In genomic region chr10:70751771-70752170, GRCm38 (mm10) we compare ENCODE assay signal across 28 mouse cellular contexts.
DNase-seq lines count a peak whose midpoint lies in the region; ATAC-seq and TF ChIP-seq lines count a peak whose summit lies in the region.
"Had no signal": no experiment of that assay in that cellular context is flagged by ENCODE, and none has a peak within 500 bp of the region (broad histone marks: within the 10 kb centered on the region; RNA-seq: fewer than 3 reads in every experiment).

No protein-coding gene starts in this region.

- 48% methylated on average over 8 of the region's 8 CpGs for WGBS in forebrain, embryonic 14.5 days
- WGBS in forebrain, postnatal 0 days = 50% methylated on average over 8 of the region's 8 CpGs
- WGBS in midbrain, embryonic 11.5 days = 60% methylated on average over 8 of the region's 8 CpGs
- 60% methylated on average over 8 of the region's 8 CpGs for WGBS in midbrain, embryonic 10.5 days
- 49% methylated on average over 8 of the region's 8 CpGs for WGBS in midbrain, embryonic 16.5 days
- WGBS in midbrain, embryonic 13.5 days = 50% methylated on average over 8 of the region's 8 CpGs

- H3K4me3 ChIP-seq in forebrain, embryonic 14.5 days (ENCODE audit: low read depth, low read length) = no peak overlapping the region
- no peak overlapping the region for H3K4me3 ChIP-seq in forebrain, postnatal 0 days (ENCODE audit: low read depth, low read length)
- H3K4me3 ChIP-seq in midbrain, embryonic 11.5 days (ENCODE audit: low read depth, low read length) = no peak overlapping the region
- H3K4me3 ChIP-seq in midbrain, embryonic 10.5 days = no peak overlapping the region
- H3K4me3 ChIP-seq in midbrain, embryonic 16.5 days (ENCODE audit: low read depth, low read length) = no peak overlapping the region
- no peak overlapping the region for H3K4me3 ChIP-seq in midbrain, embryonic 13.5 days (replicated peaks)
- H3K4me3 ChIP-seq: embryonic facial prominence, embryonic 13.5 days; embryonic facial prominence, embryonic 15.5 days; erythroblast, embryonic 14.5 days; forebrain, embryonic 10.5 days; forebrain, embryonic 12.5 days; forebrain, embryonic 15.5 days had no signal

- no peaks in the 10 kb centered on the region for H3K27me3 ChIP-seq in forebrain, embryonic 14.5 days (replicated peaks; ENCODE audit: control insufficient read depth, insufficient read depth, low read length)
- H3K27me3 ChIP-seq in forebrain, postnatal 0 days (ENCODE audit: insufficient read depth, low read length) = no peaks in the 10 kb centered on the region
- H3K27me3 ChIP-seq in midbrain, embryonic 11.5 days (ENCODE audit: control insufficient read depth, insufficient read depth, low read length) = no peaks in the 10 kb centered on the region
- no peaks in the 10 kb centered on the region for H3K27me3 ChIP-seq in midbrain, embryonic 10.5 days (ENCODE audit: low read depth, poor library complexity, severe bottlenecking)
- H3K27me3 ChIP-seq in midbrain, embryonic 16.5 days (ENCODE audit: control insufficient read depth, insufficient read depth, low read depth, low read length) = no peaks in the 10 kb centered on the region
- H3K27me3 ChIP-seq in midbrain, embryonic 13.5 days = no peaks in the 10 kb centered on the region
- H3K27me3 ChIP-seq: CH12.LX; embryonic facial prominence, embryonic 13.5 days; embryonic facial prominence, embryonic 15.5 days; forebrain, embryonic 12.5 days; forebrain, embryonic 15.5 days had no signal

- no peak for TF ChIP-seq CTCF in forebrain, postnatal 0 days (IDR thresholded peaks at IDR 0.05; ENCODE audit: low read depth)

- no peaks in the 10 kb centered on the region for H3K36me3 ChIP-seq in forebrain, embryonic 14.5 days (ENCODE audit: control insufficient read depth, insufficient read depth, low read length)
- H3K36me3 ChIP-seq in forebrain, postnatal 0 days (ENCODE audit: insufficient read depth) = no peaks in the 10 kb centered on the region
- H3K36me3 ChIP-seq in midbrain, embryonic 11.5 days (ENCODE audit: control insufficient read depth, insufficient read depth, low read length) = no peaks in the 10 kb centered on the region
- H3K36me3 ChIP-seq in midbrain, embryonic 10.5 days = no peaks in the 10 kb centered on the region
- no peaks in the 10 kb centered on the region for H3K36me3 ChIP-seq in midbrain, embryonic 16.5 days (ENCODE audit: control insufficient read depth, insufficient read depth, low read length)
- H3K36me3 ChIP-seq in midbrain, embryonic 13.5 days = no peaks in the 10 kb centered on the region
- H3K36me3 ChIP-seq: embryonic facial prominence, embryonic 13.5 days; embryonic facial prominence, embryonic 15.5 days; forebrain, embryonic 10.5 days; forebrain, embryonic 12.5 days; forebrain, embryonic 15.5 days; G1E had no signal

- no peaks in the 10 kb centered on the region for H3K9me3 ChIP-seq in forebrain, embryonic 14.5 days (replicated peaks; ENCODE audit: control insufficient read depth, low read length)
- no peaks in the 10 kb centered on the region for H3K9me3 ChIP-seq in forebrain, postnatal 0 days (ENCODE audit: low read length)
- no peaks in the 10 kb centered on the region for H3K9me3 ChIP-seq in midbrain, embryonic 11.5 days (ENCODE audit: control insufficient read depth, low read length)
- no peaks in the 10 kb centered on the region for H3K9me3 ChIP-seq in midbrain, embryonic 10.5 days (replicated peaks)
- H3K9me3 ChIP-seq in midbrain, embryonic 16.5 days (replicated peaks; ENCODE audit: control insufficient read depth, low read length, poor library complexity, severe bottlenecking) = no peaks in the 10 kb centered on the region
- no peaks in the 10 kb centered on the region for H3K9me3 ChIP-seq in midbrain, embryonic 13.5 days
- H3K9me3 ChIP-seq: embryonic facial prominence, embryonic 13.5 days; embryonic facial prominence, embryonic 15.5 days; forebrain, embryonic 10.5 days; forebrain, embryonic 12.5 days; forebrain, embryonic 15.5 days had no signal

- peak; percentile 7 for DNase-seq in forebrain, embryonic 14.5 days (ENCODE audit: low spot score)
- no peak for DNase-seq in forebrain, postnatal 0 days
- DNase-seq in midbrain, embryonic 11.5 days (ENCODE audit: low spot score, missing footprints) = peak; percentile 78
- DNase-seq in midbrain, embryonic 10.5 days (ENCODE audit: low spot score) = no peak
- DNase-seq: adrenal gland, adult 8-10 months; adrenal gland, postnatal 14 days; adrenal gland, postnatal 36 days; B cell, adult 2 months; cerebellum, adult 11 months; cerebellum, adult 18-20 months; cerebellum, adult 8-10 months; cerebellum, adult 9-11 months; cerebellum, postnatal 14 days; cerebellum, postnatal 36 days; embryo, embryonic 11 days had no signal

- H3K4me1 ChIP-seq in forebrain, embryonic 14.5 days (ENCODE audit: control insufficient read depth, insufficient read depth, low read length) = no peaks in the 10 kb centered on the region
- H3K4me1 ChIP-seq in forebrain, postnatal 0 days (ENCODE audit: insufficient read depth) = no peaks in the 10 kb centered on the region
- H3K4me1 ChIP-seq in midbrain, embryonic 11.5 days (ENCODE audit: control insufficient read depth, insufficient read depth, low read length) = no peaks in the 10 kb centered on the region
- H3K4me1 ChIP-seq in midbrain, embryonic 10.5 days = peaks cover 2% of the 10 kb centered on the region; the same call in 1 of the 2 replicates
- H3K4me1 ChIP-seq in midbrain, embryonic 16.5 days (ENCODE audit: control insufficient read depth, insufficient read depth, low read length) = 0 out of 2 replicates have a peak, but pooled peaks cover 2% of the 10 kb centered on the region
- no peaks in the 10 kb centered on the region for H3K4me1 ChIP-seq in midbrain, embryonic 13.5 days (replicated peaks)
- H3K4me1 ChIP-seq: embryonic facial prominence, embryonic 13.5 days; embryonic facial prominence, embryonic 15.5 days; forebrain, embryonic 10.5 days; forebrain, embryonic 12.5 days had no signal

- H3K4me2 ChIP-seq in forebrain, embryonic 14.5 days (ENCODE audit: low read length) = no peak overlapping the region
- H3K4me2 ChIP-seq in forebrain, postnatal 0 days (ENCODE audit: low read depth) = no peak overlapping the region
- no peak overlapping the region for H3K4me2 ChIP-seq in midbrain, embryonic 11.5 days
- H3K4me2 ChIP-seq in midbrain, embryonic 16.5 days (ENCODE audit: low read length) = no peak overlapping the region
- no peak overlapping the region for H3K4me2 ChIP-seq in midbrain, embryonic 13.5 days (replicated peaks)
- H3K4me2 ChIP-seq: embryonic facial prominence, embryonic 13.5 days; embryonic facial prominence, embryonic 15.5 days; forebrain, embryonic 12.5 days; forebrain, embryonic 15.5 days had no signal

- no peak overlapping the region for H3K9ac ChIP-seq in forebrain, embryonic 14.5 days (ENCODE audit: low read length)
- H3K9ac ChIP-seq in forebrain, postnatal 0 days = no peak overlapping the region
- no peak overlapping the region for H3K9ac ChIP-seq in midbrain, embryonic 11.5 days (ENCODE audit: low read length)
- no peak overlapping the region for H3K9ac ChIP-seq in midbrain, embryonic 16.5 days (ENCODE audit: low read depth, low read length)
- H3K9ac ChIP-seq in midbrain, embryonic 13.5 days (replicated peaks) = no peak overlapping the region
- H3K9ac ChIP-seq: embryonic facial prominence, embryonic 13.5 days; embryonic facial prominence, embryonic 15.5 days; forebrain, embryonic 12.5 days; forebrain, embryonic 15.5 days had no signal

- no peak for ATAC-seq in forebrain, embryonic 14.5 days
- no peak for ATAC-seq in forebrain, postnatal 0 days
- no peak for ATAC-seq in midbrain, embryonic 11.5 days (ENCODE audit: low FRiP score)
- ATAC-seq in midbrain, embryonic 16.5 days = peak; percentile 25; the same call in 1 of the 2 replicates
- no peak for ATAC-seq in midbrain, embryonic 13.5 days
- ATAC-seq: activated CD4-positive, CD25-positive, alpha-beta regulatory T cell, adult 4 months; CD4-positive, CD25-positive, alpha-beta regulatory T cell, adult 4 months; forebrain, embryonic 15.5 days; Patski had no signal

- H3K27ac ChIP-seq in forebrain, embryonic 14.5 days (ENCODE audit: low read depth, low read length) = no peak overlapping the region
- no peak overlapping the region for H3K27ac ChIP-seq in forebrain, postnatal 0 days (ENCODE audit: low read depth, low read length)
- H3K27ac ChIP-seq in midbrain, embryonic 11.5 days (ENCODE audit: low read depth, low read length) = no peak overlapping the region
- no peak overlapping the region for H3K27ac ChIP-seq in midbrain, embryonic 10.5 days (replicated peaks)
- H3K27ac ChIP-seq in midbrain, embryonic 16.5 days (ENCODE audit: low read length) = no peak overlapping the region
- H3K27ac ChIP-seq in midbrain, embryonic 13.5 days = no peak overlapping the region
- H3K27ac ChIP-seq: embryonic facial prominence, embryonic 13.5 days; embryonic facial prominence, embryonic 15.5 days; forebrain, embryonic 10.5 days; forebrain, embryonic 12.5 days; forebrain, embryonic 15.5 days had no signal

Comparison
In these comparisons a context has a peak if more than half of its experiments do, and no peak if none do; other contexts are left out.
1. DNase-seq: peak in forebrain, embryonic 14.5 days (single experiment) and midbrain, embryonic 11.5 days (single experiment); none in forebrain, postnatal 0 days (single experiment) and midbrain, embryonic 10.5 days (single experiment).